Mouse (Mus musculus) ES-E14 (cell line): ENCODE measurements around the gene Vcl.

Experiments
- CHD2 ChIP-seq: IDR thresholded peaks from 2 replicates; pipeline ENCODE4 v1.6.1; 2014; ENCODE audit warnings: mild to moderate bottlenecking, low read depth, low read length, inconsistent platforms
- MAFK ChIP-seq: IDR thresholded peaks from 2 replicates; pipeline ENCODE4 v1.6.1; 2014; ENCODE audit warnings: mild to moderate bottlenecking, low read depth, low read length, inconsistent platforms; ENCODE audit not compliant: insufficient read depth
- ZC3H11A ChIP-seq: IDR thresholded peaks from 2 replicates; pipeline ENCODE4 v1.6.1; 2012; ENCODE audit warnings: low read depth, mild to moderate bottlenecking, inconsistent platforms, low read length, borderline replicate concordance
- ZNF384 ChIP-seq: IDR thresholded peaks from 2 replicates; pipeline ENCODE4 v1.6.1; 2012; ENCODE audit warnings: low read depth, low read length, inconsistent platforms

- TF ChIP-seq MAFK (no peak), ZC3H11A (no peak), ZNF384 (no peak), CHD2 (no peak)
These were observed 105.1 kb downstream of the Vcl start for GRCm38 (mm10) chr14:21034271-21034670.
